Mouse (Mus musculus) spleen, postnatal 36 days (tissue): Measurements from ENCODE around the gene Coro2b.
A peak's percentile ranks its signal among the peaks of the same experiment; 100 is the strongest.

Source experiments
- DNase-seq, 2 experiments: peaks; one replicate each; pipeline ENCODE4 v3.0.0; 2022; ENCODE audit warnings: low spot score in 2 of 2, mixed read lengths in 1 of 2

Coro2b gene

DNA sequence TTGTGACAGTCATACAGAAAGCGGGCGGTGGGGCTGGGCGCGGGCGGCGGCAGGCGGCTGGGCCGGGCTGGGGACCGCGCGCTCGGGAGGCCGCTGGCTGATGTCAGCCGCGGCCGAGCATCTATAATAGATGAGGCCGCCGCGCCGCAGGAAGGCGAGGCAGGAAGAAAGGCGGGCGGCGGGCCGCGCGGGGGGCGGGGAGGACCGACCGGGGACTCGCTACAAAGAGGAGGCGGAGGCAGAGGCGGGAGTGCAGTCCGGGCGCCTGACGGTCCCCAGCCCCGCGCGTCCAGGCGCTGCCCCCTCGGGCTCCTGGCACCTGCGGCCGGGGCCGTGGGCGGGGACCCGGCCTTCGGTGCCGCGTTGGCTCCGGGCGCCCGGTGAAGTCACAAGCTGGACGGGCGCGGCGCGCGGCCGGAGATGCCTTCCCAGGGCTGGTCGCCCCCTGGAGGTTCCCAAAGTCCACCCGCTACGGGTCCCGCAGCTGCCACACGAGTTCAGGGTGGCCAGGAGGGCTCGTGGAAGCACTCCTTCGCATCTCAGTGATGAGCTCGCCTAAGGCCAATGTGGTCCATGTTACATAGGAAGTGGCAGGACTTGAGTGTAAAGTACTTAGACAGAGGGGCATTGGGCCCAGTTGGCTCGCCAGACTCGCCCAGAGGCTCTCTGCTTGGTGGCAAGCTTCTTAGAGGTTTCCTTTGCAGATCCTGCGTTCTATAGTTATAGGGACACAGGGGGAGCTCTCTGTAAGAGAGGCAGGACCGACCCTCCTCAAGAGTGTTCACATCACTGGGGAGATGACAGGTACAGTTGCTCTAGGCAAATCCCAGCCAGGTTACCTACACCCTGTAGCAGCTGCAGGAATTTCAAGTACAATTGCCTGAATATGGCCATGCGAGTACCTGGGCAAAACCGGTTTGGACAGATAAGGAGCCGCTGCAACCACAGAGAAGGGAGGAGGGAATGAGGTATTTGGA lies at the start of gene Coro2b:
TSS of gene Coro2b (minus strand) at position 390 of the 977 bp plus-strand sequence.
- peak; percentile 37 to 55 for DNase-seq

DNA sequence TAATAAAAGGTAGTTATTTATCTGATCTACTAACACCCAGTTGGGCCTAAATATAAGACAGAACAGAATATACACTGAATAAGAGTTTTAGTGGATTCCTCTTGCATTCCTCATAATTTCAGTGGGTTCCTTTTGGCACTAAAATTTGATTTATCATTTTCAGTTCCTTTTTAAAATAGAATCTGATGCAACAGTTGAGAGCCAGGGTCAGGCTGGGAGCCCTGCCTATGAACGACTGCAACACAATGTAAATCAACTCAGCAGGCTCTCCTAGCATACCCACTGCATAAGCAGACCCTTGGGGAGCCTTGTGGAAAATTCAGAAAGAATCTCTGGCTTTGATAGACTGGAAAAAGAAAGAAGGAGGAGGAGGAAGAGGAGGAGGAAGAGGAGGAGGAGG lies 40.7 kb upstream of the Coro2b start:
- DNase-seq, result no peak

DNA sequence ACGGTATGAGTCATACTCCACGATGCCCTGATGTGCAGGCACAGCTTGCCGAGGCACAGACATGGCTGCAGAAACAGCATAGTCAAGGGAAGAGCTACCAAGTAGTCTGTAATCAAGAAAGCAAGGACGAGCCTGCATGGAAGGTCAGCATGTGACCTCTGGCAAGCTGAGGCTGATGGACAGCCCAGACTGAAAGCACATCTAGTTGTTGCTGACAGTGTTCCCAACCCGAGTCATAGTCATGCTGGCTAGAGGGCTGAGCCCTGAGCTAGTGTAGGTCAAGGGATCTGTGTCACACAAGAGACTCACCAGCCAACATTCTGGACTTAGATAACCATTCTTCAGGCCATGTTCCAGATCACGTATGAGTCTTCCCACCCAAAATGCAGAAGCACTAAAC lies 32.3 kb upstream of the Coro2b start:
- no peak for DNase-seq

DNA sequence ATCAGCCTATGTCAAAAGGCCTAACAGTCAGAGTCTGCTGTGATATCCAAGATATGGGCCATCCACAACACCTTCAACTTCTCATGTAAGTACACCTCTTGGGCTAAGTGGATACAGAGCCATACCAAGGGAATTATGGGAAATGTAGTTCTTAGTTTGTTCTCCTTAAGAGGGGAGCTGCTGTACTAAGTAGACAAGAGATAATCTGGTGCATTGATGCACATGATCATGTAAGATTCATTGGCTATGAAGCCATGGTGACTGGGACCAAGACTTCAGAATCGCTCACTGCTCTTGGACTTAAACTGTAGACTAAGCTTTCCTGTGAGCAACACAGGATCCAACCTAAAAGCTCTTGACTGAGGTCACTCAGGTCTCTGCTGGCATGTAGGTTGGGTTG lies 31.0 kb upstream of the Coro2b start:
- no peak for DNase-seq

DNA sequence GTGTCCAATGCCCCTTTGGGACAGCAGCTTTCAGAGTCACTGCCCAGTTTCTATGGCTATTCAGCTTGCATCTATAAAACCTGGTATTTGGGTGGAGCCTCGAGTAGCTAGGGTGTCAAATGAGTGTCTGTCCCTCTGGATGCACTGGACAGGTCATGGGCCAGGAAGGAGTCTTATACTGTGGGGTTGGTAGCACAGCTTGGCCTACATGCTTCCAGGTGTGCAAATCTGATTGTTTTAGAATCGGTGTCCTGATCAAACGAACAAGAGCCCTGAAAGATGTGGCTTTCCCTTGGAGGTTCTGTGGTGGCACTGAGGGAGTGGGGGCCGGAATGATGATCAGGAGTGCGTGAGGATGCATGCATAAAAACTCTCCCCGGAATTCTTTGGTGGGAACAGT lies 25.4 kb upstream of the Coro2b start:
- DNase-seq, result no peak

DNA sequence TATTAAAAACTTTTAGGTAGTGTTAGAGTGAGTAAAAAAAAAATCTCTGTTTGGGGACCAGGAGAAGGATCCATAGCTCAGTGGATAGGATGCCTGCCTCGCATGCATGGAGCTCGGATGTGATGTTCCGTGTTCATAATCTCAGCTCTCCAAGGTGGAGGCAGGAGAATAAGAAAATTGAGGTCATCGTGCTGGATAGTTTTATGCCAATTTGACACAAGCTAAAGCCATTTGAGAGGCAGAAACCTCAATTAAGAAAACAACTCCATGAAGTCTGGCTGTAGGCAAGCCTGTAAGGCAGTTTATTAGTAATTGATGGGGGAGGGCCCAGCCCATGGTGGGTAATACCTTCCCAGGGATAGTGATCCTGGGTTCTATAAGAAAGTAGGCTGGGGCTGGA lies 23.6 kb upstream of the Coro2b start:
- no peak for DNase-seq

- DNase-seq, result peak in 1 of 2 experiments; percentile 22
Measured at GRCm38 (mm10) chr9:62560006-62560405, 23.2 kb upstream of the Coro2b start.

- no peak for DNase-seq
Measured at GRCm38 (mm10) chr9:62559446-62559845, 22.6 kb upstream of the Coro2b start.

GRCm38 (mm10) chr9:62558058-62558457 lies 21.2 kb upstream of the Coro2b start:
- no peak for DNase-seq

- no peak for DNase-seq
Measured at GRCm38 (mm10) chr9:62556748-62557147, 19.9 kb upstream of the Coro2b start.

DNA sequence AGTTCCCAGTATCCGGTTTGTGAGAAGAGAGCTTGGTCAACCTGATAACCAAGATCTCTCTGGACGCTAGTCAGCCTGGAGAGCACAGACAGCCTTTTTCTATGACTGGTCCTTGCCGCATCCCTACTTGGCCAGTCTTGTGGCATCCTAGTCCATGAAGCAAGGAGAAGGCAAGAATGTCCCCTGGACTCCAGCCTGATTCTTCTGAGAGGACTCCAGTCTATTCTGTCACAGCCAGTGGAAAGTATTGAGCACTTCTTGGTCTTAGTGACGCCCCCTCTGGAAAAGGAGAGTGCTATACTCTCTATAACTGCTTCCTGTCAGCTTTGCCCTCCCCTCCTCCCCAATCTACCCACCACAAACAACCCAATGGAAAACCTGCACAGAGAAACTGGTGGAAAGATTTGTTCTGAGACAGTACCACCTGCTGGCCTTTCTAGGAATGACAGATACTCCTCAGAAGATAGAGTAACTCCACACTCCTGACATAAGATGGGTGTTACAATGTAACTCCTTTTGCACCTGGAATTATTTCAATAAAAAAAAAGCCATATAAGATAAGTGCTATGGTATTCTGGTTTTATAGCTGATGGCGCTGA lies 18.5 kb upstream of the Coro2b start:
- no peak for DNase-seq

DNA sequence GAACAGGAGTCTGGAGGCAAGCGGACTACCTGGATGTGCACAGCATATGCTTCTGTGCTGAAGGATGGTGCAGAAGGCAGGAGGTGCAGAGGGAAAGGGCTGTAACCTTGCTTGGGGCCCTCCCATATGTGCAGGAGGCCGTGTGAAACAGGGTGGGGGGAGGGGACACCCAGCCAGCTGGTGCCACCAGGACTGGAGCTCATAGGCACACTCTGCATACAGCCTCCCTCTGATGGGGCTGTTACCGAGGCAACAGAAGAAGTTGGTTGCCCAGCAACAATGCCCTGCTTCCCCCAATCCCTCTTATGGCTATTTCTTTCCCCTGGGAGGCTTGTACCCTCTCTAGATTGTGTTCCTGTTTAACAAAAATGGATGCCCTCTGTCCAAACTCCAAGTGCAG lies 17.8 kb upstream of the Coro2b start:
- no peak for DNase-seq

DNA sequence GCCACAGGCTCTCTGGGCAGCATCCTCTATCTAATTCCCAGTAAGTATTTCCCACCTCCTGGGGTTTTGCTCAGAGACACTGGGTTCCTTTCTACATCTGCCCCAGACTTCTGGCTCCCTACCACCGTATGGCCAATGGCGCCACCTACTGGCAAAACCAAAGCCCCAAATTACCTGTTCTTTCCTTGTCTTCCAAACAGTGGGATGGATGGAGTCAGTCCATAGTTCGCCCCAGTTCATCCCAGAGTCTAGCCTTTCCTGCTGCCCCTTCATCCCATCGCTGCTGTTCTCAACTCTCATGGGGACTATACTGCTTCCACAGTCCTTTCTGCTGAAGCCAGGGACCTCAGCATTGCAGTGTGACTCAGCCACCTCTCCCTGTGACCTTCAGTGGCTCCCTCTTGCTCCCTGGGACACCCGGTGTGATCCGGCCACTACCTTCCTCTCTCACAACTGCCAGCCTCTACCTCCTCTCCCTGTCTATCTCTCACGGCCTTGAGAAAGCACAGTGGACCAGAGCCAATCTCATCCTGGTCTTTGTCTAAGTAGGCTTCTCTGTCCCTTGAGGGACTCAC lies 16.6 kb upstream of the Coro2b start:
- DNase-seq, result no peak

DNA sequence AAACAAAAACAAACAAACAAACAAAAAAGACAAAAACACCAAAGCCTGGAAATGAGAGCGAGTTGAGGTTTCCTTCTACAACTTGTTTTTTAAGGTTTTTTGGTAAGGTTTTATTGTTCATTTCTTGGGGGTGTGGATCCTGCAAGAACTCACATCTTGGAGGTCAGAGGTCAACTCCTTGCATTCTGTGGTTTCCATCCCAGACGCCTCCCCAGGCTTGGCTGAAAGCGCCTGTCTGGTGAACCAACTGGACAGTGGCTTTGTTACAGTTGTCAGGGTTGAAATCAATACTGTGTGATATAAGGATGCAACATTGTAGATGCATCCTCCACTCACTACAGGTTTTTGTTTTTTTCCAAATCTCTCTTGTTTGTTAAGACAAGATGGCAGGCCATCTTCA lies 14.7 kb upstream of the Coro2b start:
- no peak for DNase-seq

- peak; percentile 51 to 53 for DNase-seq
Measured at GRCm38 (mm10) chr9:62550661-62551093, 13.8 kb upstream of the Coro2b start.

GRCm38 (mm10) chr9:62549809-62550208 lies 13.0 kb upstream of the Coro2b start:
- DNase-seq, result peak; percentile 58 to 64

- no peak for DNase-seq
Measured at GRCm38 (mm10) chr9:62547476-62547875, 10.6 kb upstream of the Coro2b start.

- no peak for DNase-seq
Measured at GRCm38 (mm10) chr9:62544856-62545255, 8.0 kb upstream of the Coro2b start.

DNA sequence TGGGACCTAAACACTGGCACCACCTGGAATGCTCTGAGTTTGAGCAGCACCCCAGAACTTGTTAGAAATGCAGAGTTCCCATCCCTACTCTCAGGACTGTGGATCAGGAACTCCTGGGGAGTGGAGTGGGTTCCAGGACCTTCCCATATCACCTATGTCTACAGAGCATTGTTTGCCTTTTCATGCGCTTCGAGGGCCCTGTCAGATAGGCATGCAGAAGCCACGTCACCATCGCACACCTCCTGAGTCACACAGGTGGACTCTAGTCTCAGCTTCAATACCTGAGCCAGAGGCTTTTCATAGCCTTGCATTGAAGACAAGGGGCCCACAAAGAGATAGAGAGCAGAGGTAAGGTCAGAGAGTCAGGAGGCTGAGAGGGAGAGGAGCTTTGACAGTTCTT lies 7.0 kb upstream of the Coro2b start:
- DNase-seq, result no peak

GRCm38 (mm10) chr9:62541606-62542005 lies 4.8 kb upstream of the Coro2b start:
- no peak for DNase-seq

- no peak for DNase-seq
Measured at GRCm38 (mm10) chr9:62541182-62541581, 4.3 kb upstream of the Coro2b start.

GRCm38 (mm10) chr9:62540736-62541135 lies 3.9 kb upstream of the Coro2b start:
- DNase-seq, result no peak

GRCm38 (mm10) chr9:62540166-62540565 lies 3.3 kb upstream of the Coro2b start:
- DNase-seq, result no peak
